Mouse (Mus musculus) activated CD4-positive, CD25-positive, alpha-beta regulatory T cell, adult 4 months (primary cell): ENCODE measurements around the gene Snrnp25. TPM values are rescaled to one million over a fixed set of nuclear protein-coding genes. Genes with fewer than 3 reads are reported as not detected.

ENCODE experiments used
- ATAC-seq: one replicate; pipeline ENCODE4 v1.8.0; 2017
- polyA plus RNA-seq, 2 experiments: library from polyadenylated mRNA; unstranded; fragments of 100-300 nt; shearing (Covaris generic); gene quantifications; one replicate each; pipeline ENCODE4 v1.2.1; 2017

Snrnp25 gene
- polyA plus RNA-seq, 2 experiments from 2014 or later: 70.5 to 73.4 TPM

GRCm38 (mm10) chr11:32247068-32247467 is 41.9 kb downstream of the Snrnp25 start:
- no peak for ATAC-seq

- ATAC-seq: no peak
Observed at GRCm38 (mm10) chr11:32248350-32248749, 43.1 kb downstream of the Snrnp25 start.

GRCm38 (mm10) chr11:32250880-32251763 is 45.9 kb downstream of the Snrnp25 start:
- ATAC-seq: no peak

- ATAC-seq: no peak
Observed at GRCm38 (mm10) chr11:32253121-32253520, 47.9 kb downstream of the Snrnp25 start.

- ATAC-seq: no peak
Observed at GRCm38 (mm10) chr11:32256146-32256545, 50.9 kb downstream of the Snrnp25 start.

- ATAC-seq: no peak
Observed at GRCm38 (mm10) chr11:32256566-32256965, 51.4 kb downstream of the Snrnp25 start.

Other genes with a start within 250 kb of the Snrnp25 start
- not detected for gene 4930524B15Rik, start 239.8 kb upstream of the Snrnp25 start, polyA plus RNA-seq
- 10 to 100 TPM; 65.0 to 90.0 TPM for gene Nsg2, start 205.0 kb upstream of the Snrnp25 start, polyA plus RNA-seq
- gene Il9r, start 5.1 kb upstream of the Snrnp25 start, polyA plus RNA-seq: 1 to 10 TPM; 4.5 to 7.1 TPM
- gene Rhbdf1, start 16.9 kb downstream of the Snrnp25 start, polyA plus RNA-seq: under 1 TPM in 1 of 2 experiments, not detected in 1; 0.49 TPM
- gene Mpg, start 21.1 kb downstream of the Snrnp25 start, polyA plus RNA-seq: 10 to 100 TPM; 34.8 to 35.0 TPM
- 10 to 100 TPM; 36.7 to 37.6 TPM for gene Nprl3, start 62.3 kb downstream of the Snrnp25 start, polyA plus RNA-seq
- gene Hba-x, start 71.0 kb downstream of the Snrnp25 start, polyA plus RNA-seq: not detected
- gene Hba-a1, start 78.1 kb downstream of the Snrnp25 start, polyA plus RNA-seq: 100 to 1,000 TPM in 1 of 2 experiments, 1 to 10 TPM in 1; 4.6 to 196 TPM
- gene Hbq1b, start 81.5 kb downstream of the Snrnp25 start, polyA plus RNA-seq: not detected
- gene Hba-a2, start 91.1 kb downstream of the Snrnp25 start, polyA plus RNA-seq: 100 to 1,000 TPM in 1 of 2 experiments, 1 to 10 TPM in 1; 8.9 to 339 TPM
- not detected for gene Hbq1a, start 94.7 kb downstream of the Snrnp25 start, polyA plus RNA-seq
- under 1 TPM in 1 of 2 experiments, not detected in 1; 0.06 TPM for gene Sh3pxd2b, start 142.4 kb downstream of the Snrnp25 start, polyA plus RNA-seq
- 1 to 10 TPM; 2.3 to 3.1 TPM for gene Ubtd2, start 250.0 kb downstream of the Snrnp25 start, polyA plus RNA-seq